Mouse (Mus musculus): ENCODE results near the gene Fam92b. TPM values are rescaled to one million over a fixed set of nuclear protein-coding genes. Genes with fewer than 3 reads are reported as not detected.

Gene Fam92b
- polyA plus RNA-seq, 1 experiment: not detected

- peaks cover 22% of the 10 kb centered on the region for H3K4me1 ChIP-seq (ENCODE audit: control insufficient read depth, insufficient read depth, low read length)
- WGBS: 63% methylated on average over 9 of the region's 9 CpGs
- no peak overlapping the region for H3K4me3 ChIP-seq (ENCODE audit: insufficient read depth, low read depth, low read length)
- H3K27ac ChIP-seq (ENCODE audit: insufficient read depth, low read depth, low read length): no peak overlapping the region
- TF ChIP-seq CTCF (IDR thresholded peaks at IDR 0.05; ENCODE audit: insufficient read depth, low read depth, low read length) (no peak), POLR2A (IDR thresholded peaks at IDR 0.05; ENCODE audit: insufficient read depth, low read depth, low read length) (no peak)
These were observed 7.1 kb upstream of the Fam92b start for GRCm38 (mm10) chr8:120184366-120184765.

DNA sequence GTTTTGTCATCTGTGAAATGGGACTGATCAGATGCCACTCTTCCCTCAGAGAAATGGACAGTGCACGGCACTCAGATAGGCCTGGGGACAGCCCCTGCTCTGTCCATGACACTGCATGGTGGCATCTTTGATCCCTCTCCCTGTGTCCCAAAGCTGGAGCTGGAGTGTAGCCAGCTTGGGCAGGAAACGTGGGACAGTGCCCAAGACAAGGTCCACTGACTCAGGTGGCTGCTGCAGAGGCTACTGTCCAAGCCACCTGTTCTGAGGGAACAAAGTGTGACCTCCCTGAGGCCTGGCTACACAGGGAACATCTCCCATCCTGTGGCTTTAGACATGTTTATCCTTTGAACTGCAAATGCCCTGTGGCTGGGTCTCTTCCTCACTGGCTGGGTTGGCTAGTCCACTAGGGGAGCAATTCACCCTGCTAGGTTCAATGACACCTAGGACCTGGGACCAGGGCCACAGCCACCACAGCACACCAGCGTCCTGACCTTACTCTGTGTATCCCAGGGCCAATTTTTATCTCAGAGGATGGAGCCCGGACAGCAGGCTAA, 4.7 kb upstream of the Fam92b start:
- H3K4me3 ChIP-seq (ENCODE audit: insufficient read depth, low read depth, low read length): no peak overlapping the region
- 87% methylated on average over 4 of the region's 4 CpGs for WGBS
- no peak overlapping the region for H3K27ac ChIP-seq (ENCODE audit: insufficient read depth, low read depth, low read length)
- TF ChIP-seq POLR2A (IDR thresholded peaks at IDR 0.05; ENCODE audit: insufficient read depth, low read depth, low read length) (no peak), CTCF (IDR thresholded peaks at IDR 0.05; ENCODE audit: insufficient read depth, low read depth, low read length) (no peak)
- H3K4me1 ChIP-seq (ENCODE audit: control insufficient read depth, insufficient read depth, low read length): peaks cover 32% of the 10 kb centered on the region

DNA sequence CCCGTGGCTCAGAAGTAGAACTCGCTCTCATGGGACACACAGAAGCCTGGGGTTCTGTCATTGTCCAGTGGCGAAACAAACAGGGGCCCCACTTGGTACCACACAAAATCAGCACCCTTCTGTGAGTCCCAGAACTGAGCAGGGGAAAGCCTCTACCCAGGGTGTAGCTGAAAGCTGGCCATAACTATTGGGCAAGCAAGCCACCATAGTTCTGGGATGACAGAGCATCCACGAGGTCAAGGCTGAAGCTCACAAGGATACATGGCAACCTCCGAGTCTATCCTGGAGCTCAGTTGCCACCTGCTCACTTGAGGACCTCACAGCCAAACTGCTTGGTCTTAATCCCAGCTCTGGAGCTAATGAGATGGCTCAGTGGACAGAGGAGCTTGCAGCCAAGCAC, 4.0 kb upstream of the Fam92b start:
- H3K27ac ChIP-seq (ENCODE audit: insufficient read depth, low read depth, low read length): no peak overlapping the region
- peaks cover 34% of the 10 kb centered on the region for H3K4me1 ChIP-seq (ENCODE audit: control insufficient read depth, insufficient read depth, low read length)
- no peak for TF ChIP-seq CTCF (IDR thresholded peaks at IDR 0.05; ENCODE audit: insufficient read depth, low read depth, low read length)
- no peak for TF ChIP-seq POLR2A (IDR thresholded peaks at IDR 0.05; ENCODE audit: insufficient read depth, low read depth, low read length)
- no peak overlapping the region for H3K4me3 ChIP-seq (ENCODE audit: insufficient read depth, low read depth, low read length)
- 93% methylated on average over 5 of the region's 5 CpGs for WGBS

GRCm38 (mm10) chr8:120180445-120180970, 3.2 kb upstream of the Fam92b start:
- Histone ChIP-seq H3K27ac (ENCODE audit: insufficient read depth, low read depth, low read length) (no peak overlapping the region), H3K4me1 (ENCODE audit: control insufficient read depth, insufficient read depth, low read length) (peaks cover 29% of the 10 kb centered on the region), H3K4me3 (ENCODE audit: insufficient read depth, low read depth, low read length) (no peak overlapping the region)
- TF ChIP-seq POLR2A (IDR thresholded peaks at IDR 0.05; ENCODE audit: insufficient read depth, low read depth, low read length): no peak
- TF ChIP-seq CTCF (IDR thresholded peaks at IDR 0.05; ENCODE audit: insufficient read depth, low read depth, low read length): no peak
- WGBS: 65% methylated on average over 7 of the region's 7 CpGs

DNA sequence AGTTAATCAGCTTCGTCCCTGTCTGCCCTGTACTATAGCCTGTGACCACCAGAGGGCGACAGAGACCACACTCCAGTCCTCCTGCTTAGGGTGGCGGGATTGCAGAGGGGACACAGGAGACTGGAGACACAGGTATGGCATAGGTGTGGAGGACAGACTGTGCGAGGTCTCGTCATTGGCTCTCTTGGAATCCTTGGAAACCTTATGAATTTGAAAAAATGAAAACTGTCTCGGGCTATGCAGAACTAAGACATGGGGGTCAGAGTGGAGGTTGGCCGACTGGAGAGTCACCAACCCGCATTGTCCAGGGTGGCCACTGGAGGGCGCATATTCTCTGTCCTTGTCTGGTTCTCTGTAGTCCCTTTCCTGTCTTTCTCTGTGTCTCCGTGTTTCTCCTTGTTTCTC, 1.8 kb upstream of the Fam92b start:
- peaks cover 25% of the 10 kb centered on the region for H3K4me1 ChIP-seq (ENCODE audit: control insufficient read depth, insufficient read depth, low read length)
- H3K4me3 ChIP-seq (ENCODE audit: insufficient read depth, low read depth, low read length): peak overlapping the region; percentile 19; the same call in 1 of the 2 replicates
- no peak overlapping the region for H3K27ac ChIP-seq (ENCODE audit: insufficient read depth, low read depth, low read length)
- TF ChIP-seq CTCF (IDR thresholded peaks at IDR 0.05; ENCODE audit: insufficient read depth, low read depth, low read length) (peak; percentile 97), POLR2A (IDR thresholded peaks at IDR 0.05; ENCODE audit: insufficient read depth, low read depth, low read length) (no peak)
- WGBS: under 1% methylated on average over 10 of the region's 10 CpGs

- H3K4me1 ChIP-seq (ENCODE audit: control insufficient read depth, insufficient read depth, low read length): peaks cover 25% of the 10 kb centered on the region
- TF ChIP-seq POLR2A (IDR thresholded peaks at IDR 0.05; ENCODE audit: insufficient read depth, low read depth, low read length): no peak
- TF ChIP-seq CTCF (IDR thresholded peaks at IDR 0.05; ENCODE audit: insufficient read depth, low read depth, low read length): no peak
- H3K4me3 ChIP-seq (ENCODE audit: insufficient read depth, low read depth, low read length): no peak overlapping the region
- 24% methylated on average over 10 of the region's 10 CpGs for WGBS
- no peak overlapping the region for H3K27ac ChIP-seq (ENCODE audit: insufficient read depth, low read depth, low read length)
These were observed 853 bp upstream of the Fam92b start for GRCm38 (mm10) chr8:120178124-120178514.

GRCm38 (mm10) chr8:120176605-120177004, 661 bp downstream of the Fam92b start:
- H3K4me3 ChIP-seq (ENCODE audit: insufficient read depth, low read depth, low read length): no peak overlapping the region
- WGBS: 54% methylated on average over 4 of the region's 4 CpGs
- peaks cover 25% of the 10 kb centered on the region for H3K4me1 ChIP-seq (ENCODE audit: control insufficient read depth, insufficient read depth, low read length)
- no peak overlapping the region for H3K27ac ChIP-seq (ENCODE audit: insufficient read depth, low read depth, low read length)
- TF ChIP-seq POLR2A (IDR thresholded peaks at IDR 0.05; ENCODE audit: insufficient read depth, low read depth, low read length) (no peak), CTCF (IDR thresholded peaks at IDR 0.05; ENCODE audit: insufficient read depth, low read depth, low read length) (no peak)

- no peak overlapping the region for H3K4me3 ChIP-seq (ENCODE audit: insufficient read depth, low read depth, low read length)
- no peak overlapping the region for H3K27ac ChIP-seq (ENCODE audit: insufficient read depth, low read depth, low read length)
- peaks cover 25% of the 10 kb centered on the region for H3K4me1 ChIP-seq (ENCODE audit: control insufficient read depth, insufficient read depth, low read length)
- WGBS: 64% methylated on average over 18 of the region's 18 CpGs
- TF ChIP-seq POLR2A (IDR thresholded peaks at IDR 0.05; ENCODE audit: insufficient read depth, low read depth, low read length) (no peak), CTCF (IDR thresholded peaks at IDR 0.05; ENCODE audit: insufficient read depth, low read depth, low read length) (no peak)
These were observed 2.7 kb downstream of the Fam92b start for GRCm38 (mm10) chr8:120174606-120175005.

- TF ChIP-seq CTCF (IDR thresholded peaks at IDR 0.05; ENCODE audit: insufficient read depth, low read depth, low read length) (no peak), POLR2A (IDR thresholded peaks at IDR 0.05; ENCODE audit: insufficient read depth, low read depth, low read length) (no peak)
- peaks cover 27% of the 10 kb centered on the region for H3K4me1 ChIP-seq (ENCODE audit: control insufficient read depth, insufficient read depth, low read length)
- no peak overlapping the region for H3K4me3 ChIP-seq (ENCODE audit: insufficient read depth, low read depth, low read length)
- no peak overlapping the region for H3K27ac ChIP-seq (ENCODE audit: insufficient read depth, low read depth, low read length)
- WGBS: 91% methylated on average over 1 of the region's 1 CpGs
These were observed 4.1 kb downstream of the Fam92b start for GRCm38 (mm10) chr8:120173195-120173594.
